Mouse (Mus musculus) hindbrain, embryonic 14.5 days (tissue): Measurements from ENCODE around the gene Apbb2. TPM values are rescaled to one million over a fixed set of nuclear protein-coding genes. Genes with fewer than 3 reads are reported as not detected.

Experiments
- ATAC-seq: fragments of 200-750 bp; cut with Nextera tagmentation; 2 replicates; pipeline ENCODE4 v1.8.0; 2017; ENCODE audit warnings: moderate number of reproducible peaks, mild to moderate bottlenecking, moderate TSS enrichment, moderate library complexity; ENCODE audit not compliant: low FRiP score
- DNase-seq: peaks from one replicate; pipeline ENCODE4 v3.0.0-alpha.2; 2015; ENCODE audit warnings: low spot score
- H3K27ac ChIP-seq: fragments of 300-500 bp; sonication (generic); 2 replicates; pipeline ENCODE4 v1.5.1; 2014; ENCODE audit warnings: mild to moderate bottlenecking, moderate library complexity
- H3K27me3 ChIP-seq: fragments of 300-500 bp; sonication (generic); 2 replicates; pipeline ENCODE4 v1.6.1; 2014; ENCODE audit warnings: mild to moderate bottlenecking, low read length, mixed read lengths; ENCODE audit not compliant: control insufficient read depth, insufficient read depth
- H3K36me3 ChIP-seq: fragments of 300-500 bp; sonication (generic); replicated peaks from 2 replicates; pipeline ENCODE4 v1.6.1; 2014; ENCODE audit not compliant: control insufficient read depth, insufficient read depth
- H3K4me1 ChIP-seq: fragments of 300-500 bp; sonication (generic); replicated peaks from 2 replicates; pipeline ENCODE4 v1.6.1; 2014; ENCODE audit warnings: antibody characterized with exemption, low read length, mixed read lengths; ENCODE audit not compliant: control insufficient read depth, insufficient read depth
- H3K4me2 ChIP-seq: fragments of 300-500 bp; sonication (generic); replicated peaks from 2 replicates; pipeline ENCODE4 v1.6.1; 2014; ENCODE audit warnings: mild to moderate bottlenecking, moderate library complexity
- H3K4me3 ChIP-seq: fragments of 300-500 bp; sonication (generic); replicated peaks from 2 replicates; pipeline ENCODE4 v1.5.1; 2014; ENCODE audit warnings: mild to moderate bottlenecking, low read length
- H3K9ac ChIP-seq: fragments of 300-500 bp; sonication (generic); 2 replicates; pipeline ENCODE4 v1.6.1; 2014
- H3K9me3 ChIP-seq: fragments of 300-500 bp; sonication (generic); 2 replicates; pipeline ENCODE4 v1.6.1; 2016; ENCODE audit warnings: low read length; ENCODE audit not compliant: control insufficient read depth
- WGBS: fragments of 180-500 bp; shearing (Covaris S2); extraction: QIAGEN DNeasy Blood & Tissue Kit; methylation state at CpG from one replicate; pipeline ENCODE4 v1.1.7; 2014; 5-methylcytosine and 5-hydroxymethylcytosine counted together
- polyA plus RNA-seq: library from polyadenylated mRNA; unstranded; fragments of >200 nt; fragmentation: Nextera tagmentation; extraction: Ambion mirVana; gene quantifications from 2 replicates; pipeline ENCODE4 v1.2.1, GENCODE M21; 2014

The Apbb2 gene
- polyA plus RNA-seq, 1 experiment from 2014 or later = 113 TPM

DNA sequence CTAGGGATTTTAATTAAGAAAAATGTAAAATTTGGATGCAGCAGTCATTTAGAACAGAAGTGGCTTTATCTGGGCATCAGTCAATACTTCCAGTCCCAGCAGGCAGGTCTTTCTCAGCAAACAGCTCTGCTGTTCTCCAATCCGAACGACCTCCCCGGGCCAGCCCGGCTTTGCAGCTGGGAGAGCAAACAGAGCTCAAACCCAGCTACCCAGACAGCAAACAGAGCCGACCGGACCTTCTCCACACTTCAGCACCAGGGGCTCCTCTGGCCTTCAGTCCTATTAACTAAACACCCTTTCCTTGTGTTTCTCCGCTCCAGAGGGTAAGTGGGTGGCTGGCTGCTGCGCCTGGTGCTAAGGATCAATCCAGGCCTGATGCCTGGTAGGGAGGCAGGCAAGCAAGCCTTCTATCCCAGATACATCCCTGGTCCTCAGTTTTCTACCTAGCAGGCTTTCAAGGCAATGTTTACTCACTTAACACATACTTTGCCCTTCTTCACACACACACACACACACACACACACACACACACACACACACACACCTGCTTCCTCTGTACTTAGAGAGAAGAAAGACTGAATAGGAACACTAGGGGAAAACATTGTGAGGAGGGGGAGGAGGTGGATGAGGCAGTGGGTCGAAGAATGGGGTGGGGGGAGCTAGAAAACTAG lies 82.9 kb downstream of the Apbb2 start:
- peaks cover 10% of the 10 kb centered on the region; the same call in 1 of the 2 replicates for H3K4me1 ChIP-seq
- no peaks in the 10 kb centered on the region for H3K36me3 ChIP-seq
- WGBS = 48% methylated on average over 9 of the region's 9 CpGs
- H3K27ac ChIP-seq = peak overlapping the region; percentile 44; the same call in 1 of the 2 replicates
- H3K9ac ChIP-seq = no peak overlapping the region
- DNase-seq (no peak), ATAC-seq (no peak)
- no peak overlapping the region for H3K4me3 ChIP-seq
- no peak overlapping the region for H3K4me2 ChIP-seq
- no peaks in the 10 kb centered on the region for H3K9me3 ChIP-seq
- no peaks in the 10 kb centered on the region for H3K27me3 ChIP-seq

GRCm38 (mm10) chr5:66533711-66534425 lies 84.7 kb downstream of the Apbb2 start:
- H3K27me3 ChIP-seq = no peaks in the 10 kb centered on the region
- DNase-seq (no peak), ATAC-seq (no peak)
- H3K36me3 ChIP-seq = no peaks in the 10 kb centered on the region
- H3K27ac ChIP-seq = no peak overlapping the region
- whole genome bisulfite sequencing = 94% methylated on average over 14 of the region's 14 CpGs
- H3K4me2 ChIP-seq = no peak overlapping the region
- no peak overlapping the region for H3K4me3 ChIP-seq
- no peak overlapping the region for H3K9ac ChIP-seq
- peaks cover 10% of the 10 kb centered on the region; the same call in 1 of the 2 replicates for H3K4me1 ChIP-seq
- no peaks in the 10 kb centered on the region for H3K9me3 ChIP-seq

GRCm38 (mm10) chr5:66532827-66533226 lies 85.8 kb downstream of the Apbb2 start:
- ATAC-seq (no peak), DNase-seq (no peak)
- WGBS = 77% methylated on average over 6 of the region's 6 CpGs
- Histone ChIP-seq H3K4me2 (no peak overlapping the region), H3K27me3 (no peaks in the 10 kb centered on the region), H3K9ac (no peak overlapping the region), H3K27ac (no peak overlapping the region), H3K4me3 (no peak overlapping the region), H3K9me3 (no peaks in the 10 kb centered on the region), H3K4me1 (peaks cover 10% of the 10 kb centered on the region; the same call in 1 of the 2 replicates), H3K36me3 (no peaks in the 10 kb centered on the region)

DNA sequence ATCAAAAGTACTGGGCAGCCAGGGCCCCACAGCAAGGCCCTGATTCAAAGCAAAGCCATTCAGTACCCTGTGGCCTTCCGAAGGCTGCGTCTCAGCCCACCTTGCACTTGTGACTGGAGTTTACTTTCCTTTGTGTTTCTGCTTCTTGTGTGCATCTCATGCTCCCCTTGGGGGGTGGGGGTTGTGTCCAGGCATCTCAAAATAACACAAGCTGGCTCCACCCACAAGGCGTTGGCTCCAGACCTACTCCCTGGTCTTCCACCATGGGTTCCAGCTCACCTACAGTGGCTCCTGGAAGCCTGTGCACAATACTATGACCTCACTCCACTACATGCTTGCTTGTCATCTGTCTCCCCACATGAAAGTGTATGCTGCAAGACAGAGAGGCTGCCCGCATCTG lies 88.2 kb downstream of the Apbb2 start:
- Histone ChIP-seq H3K4me1 (peaks cover 10% of the 10 kb centered on the region; the same call in 1 of the 2 replicates), H3K27me3 (no peaks in the 10 kb centered on the region), H3K9me3 (no peaks in the 10 kb centered on the region), H3K27ac (no peak overlapping the region), H3K36me3 (no peaks in the 10 kb centered on the region), H3K9ac (no peak overlapping the region), H3K4me3 (no peak overlapping the region), H3K4me2 (no peak overlapping the region)
- 93% methylated on average over 4 of the region's 4 CpGs for WGBS
- DNase-seq (no peak), ATAC-seq (no peak)

- H3K27me3 ChIP-seq = no peaks in the 10 kb centered on the region
- WGBS = 86% methylated on average over 7 of the region's 7 CpGs
- no peak overlapping the region for H3K4me2 ChIP-seq
- no peak overlapping the region for H3K27ac ChIP-seq
- no peak for DNase-seq
- no peaks in the 10 kb centered on the region for H3K36me3 ChIP-seq
- peaks cover 11% of the 10 kb centered on the region; the same call in 1 of the 2 replicates for H3K4me1 ChIP-seq
- no peak overlapping the region for H3K9ac ChIP-seq
- no peak for ATAC-seq
- H3K9me3 ChIP-seq = no peaks in the 10 kb centered on the region
- no peak overlapping the region for H3K4me3 ChIP-seq
Observed at GRCm38 (mm10) chr5:66529631-66530030, 89.0 kb downstream of the Apbb2 start.

DNA sequence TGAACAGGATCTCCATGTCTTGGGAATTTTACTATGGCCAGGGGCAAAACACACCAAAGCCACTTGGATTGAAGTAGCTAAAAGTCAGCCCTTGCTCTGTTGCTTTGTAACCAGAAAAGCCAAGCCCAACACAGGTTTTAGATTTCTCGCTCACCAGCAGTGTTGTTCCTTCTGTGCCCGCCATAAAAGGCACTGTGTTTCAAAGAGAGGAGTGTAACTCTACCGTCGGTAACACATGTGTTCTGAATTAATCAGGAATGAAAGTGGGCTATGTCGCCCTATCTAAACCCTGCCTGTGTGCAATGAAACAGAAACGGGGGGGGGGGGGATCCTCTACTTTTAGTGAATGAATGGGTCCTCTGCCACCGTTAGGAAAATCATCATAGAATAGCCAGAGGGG lies 90.0 kb downstream of the Apbb2 start:
- Histone ChIP-seq H3K36me3 (no peaks in the 10 kb centered on the region), H3K27ac (no peak overlapping the region), H3K27me3 (no peaks in the 10 kb centered on the region), H3K9ac (no peak overlapping the region), H3K4me2 (no peak overlapping the region), H3K9me3 (no peaks in the 10 kb centered on the region), H3K4me3 (no peak overlapping the region), H3K4me1 (peaks cover 13% of the 10 kb centered on the region)
- ATAC-seq = no peak
- DNase-seq = no peak
- 48% methylated on average over 7 of the region's 7 CpGs for WGBS

GRCm38 (mm10) chr5:66527090-66527489 lies 91.5 kb downstream of the Apbb2 start:
- Histone ChIP-seq H3K4me3 (no peak overlapping the region), H3K4me1 (peaks cover 17% of the 10 kb centered on the region), H3K9me3 (no peaks in the 10 kb centered on the region), H3K36me3 (no peaks in the 10 kb centered on the region), H3K27me3 (no peaks in the 10 kb centered on the region), H3K9ac (no peak overlapping the region), H3K4me2 (no peak overlapping the region), H3K27ac (peak overlapping the region; percentile 36; the same call in 1 of the 2 replicates)
- DNase-seq = no peak
- WGBS = 66% methylated on average over 8 of the region's 8 CpGs
- peak; percentile 37; the same call in 1 of the 2 replicates for ATAC-seq

DNA sequence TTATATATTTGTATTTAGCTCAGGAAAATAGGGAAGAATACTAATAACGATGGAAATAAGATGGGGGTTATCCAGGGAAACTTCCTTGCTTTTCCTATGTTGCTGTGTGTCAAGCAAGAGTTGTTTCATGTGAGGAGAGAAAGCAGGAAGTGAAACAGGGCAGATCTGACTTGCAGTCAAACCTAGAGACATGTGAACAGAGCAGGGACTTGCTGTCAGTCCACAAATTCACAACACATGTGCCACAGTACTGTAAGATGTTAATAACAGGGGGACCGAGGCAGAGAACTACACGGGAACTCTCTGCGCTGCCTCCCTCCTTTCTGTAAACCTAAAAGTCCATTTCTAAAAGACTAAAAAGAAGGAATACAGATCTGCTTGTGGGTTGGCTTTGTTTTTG lies 93.6 kb downstream of the Apbb2 start:
- Histone ChIP-seq H3K9ac (no peak overlapping the region), H3K4me3 (no peak overlapping the region), H3K27me3 (no peaks in the 10 kb centered on the region), H3K4me2 (no peak overlapping the region), H3K4me1 (peaks cover 17% of the 10 kb centered on the region), H3K9me3 (no peaks in the 10 kb centered on the region), H3K36me3 (no peaks in the 10 kb centered on the region), H3K27ac (no peak overlapping the region)
- 80% methylated on average over 4 of the region's 4 CpGs for WGBS
- ATAC-seq (no peak), DNase-seq (no peak)

DNA sequence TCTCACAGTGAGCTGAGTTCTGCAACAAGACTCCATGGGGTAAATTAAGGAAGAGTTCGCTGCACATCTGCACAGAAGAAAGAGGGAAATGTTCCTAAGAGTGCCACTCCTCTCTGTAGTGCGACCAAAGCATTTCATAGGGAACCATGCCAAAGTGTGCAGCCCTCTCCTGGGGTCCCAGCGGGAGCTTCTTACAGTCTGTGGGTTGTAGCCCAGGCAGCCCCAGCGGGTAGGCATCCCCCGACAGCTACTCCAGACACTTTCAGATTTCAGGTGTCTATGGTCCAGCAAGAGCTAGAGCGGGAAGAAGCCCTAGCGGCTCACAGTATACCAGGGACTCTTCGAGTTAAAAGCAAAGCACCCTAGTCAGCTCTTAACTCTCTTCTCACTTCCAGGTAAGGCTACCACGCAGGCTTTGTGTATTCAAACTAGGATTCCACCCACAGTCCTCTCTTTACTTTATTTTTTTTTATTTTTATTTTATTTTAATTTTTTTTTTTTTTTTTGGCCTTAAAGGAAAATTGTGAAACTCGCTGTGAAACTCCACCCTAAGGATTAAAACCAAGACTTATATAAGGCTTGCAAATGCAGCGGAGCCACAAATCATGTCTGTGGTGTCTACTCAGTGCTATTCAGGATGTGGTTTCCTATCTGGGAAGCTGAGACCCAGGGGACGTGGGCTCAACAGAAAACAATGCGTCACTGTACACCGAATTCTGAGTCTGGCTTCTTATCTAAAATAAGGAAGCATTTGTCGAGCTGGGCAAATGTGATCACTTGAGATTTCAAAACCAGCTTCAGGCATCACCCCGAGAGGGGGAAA lies 94.7 kb downstream of the Apbb2 start:
- Histone ChIP-seq H3K27ac (peak overlapping the region; percentile 49; the same call in 1 of the 2 replicates), H3K4me2 (no peak overlapping the region), H3K4me1 (peaks cover 17% of the 10 kb centered on the region), H3K9me3 (no peaks in the 10 kb centered on the region), H3K36me3 (no peaks in the 10 kb centered on the region), H3K4me3 (no peak overlapping the region), H3K9ac (no peak overlapping the region), H3K27me3 (no peaks in the 10 kb centered on the region)
- DNase-seq = no peak
- 52% methylated on average over 16 of the region's 16 CpGs for WGBS
- ATAC-seq = no peak
